Mouse (Mus musculus) R1 (cell line): ENCODE data around the gene Wdtc1.
A peak's percentile ranks its signal among the peaks of the same experiment; 100 is the strongest.

ENCODE experiments used
- DNase-seq: peaks from one replicate; pipeline ENCODE4 v3.0.0-alpha.2; 2018; ENCODE audit warnings: low read depth, low spot score

The Wdtc1 gene

DNA sequence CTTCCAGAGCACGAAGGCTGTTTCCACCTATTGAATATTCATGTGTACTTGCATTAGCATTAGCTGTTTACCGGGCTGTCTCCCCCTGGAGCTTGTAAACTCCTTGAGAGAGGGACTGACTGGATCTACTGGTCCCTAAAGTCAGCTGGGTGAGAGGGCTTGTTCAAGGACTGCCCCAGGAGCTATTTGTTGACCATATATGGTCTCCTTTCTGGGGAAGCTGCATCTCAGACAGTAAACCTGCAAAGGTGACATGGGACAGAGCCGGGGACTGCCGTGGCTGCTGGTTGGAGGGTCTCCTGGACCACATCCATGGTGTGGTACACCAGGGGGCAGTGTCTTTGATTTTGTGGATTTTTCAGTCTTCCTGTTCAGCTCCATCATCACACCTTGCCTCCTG lies 70.6 kb downstream of the Wdtc1 start:
- DNase-seq: peak; percentile 44

- DNase-seq: no peak
These were observed 71.3 kb downstream of the Wdtc1 start for GRCm38 (mm10) chr4:133281951-133282481.

GRCm38 (mm10) chr4:133281513-133281912 lies 71.8 kb downstream of the Wdtc1 start:
- no peak for DNase-seq

- DNase-seq: no peak
These were observed 74.8 kb downstream of the Wdtc1 start for GRCm38 (mm10) chr4:133278482-133278881.

DNA sequence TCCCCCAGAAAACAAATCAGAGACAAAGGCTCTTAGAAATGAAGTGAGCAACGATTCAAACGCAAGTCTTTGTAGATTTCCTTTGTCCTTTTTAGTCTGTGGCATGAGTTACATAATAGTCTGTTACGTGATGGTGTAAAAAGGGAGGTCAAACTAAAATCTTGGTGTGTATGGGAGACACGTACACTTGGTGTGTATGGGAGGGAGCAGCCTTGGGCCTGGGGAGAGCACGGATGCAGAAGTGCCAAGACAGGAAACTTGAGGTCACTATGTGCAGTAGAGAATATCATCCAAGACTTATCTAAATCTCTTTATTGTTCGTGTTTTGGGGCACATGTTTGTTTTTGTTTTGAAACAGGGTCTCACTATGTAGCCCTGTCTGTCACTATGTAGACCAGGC lies 75.2 kb downstream of the Wdtc1 start:
- DNase-seq: no peak

- DNase-seq: peak; percentile 95
These were observed 75.9 kb downstream of the Wdtc1 start, which contains the start of gene Tmem222 for GRCm38 (mm10) chr4:133277104-133278026. Gene Tmem222, minus strand, starts transcription at chr4:133277792.

DNA sequence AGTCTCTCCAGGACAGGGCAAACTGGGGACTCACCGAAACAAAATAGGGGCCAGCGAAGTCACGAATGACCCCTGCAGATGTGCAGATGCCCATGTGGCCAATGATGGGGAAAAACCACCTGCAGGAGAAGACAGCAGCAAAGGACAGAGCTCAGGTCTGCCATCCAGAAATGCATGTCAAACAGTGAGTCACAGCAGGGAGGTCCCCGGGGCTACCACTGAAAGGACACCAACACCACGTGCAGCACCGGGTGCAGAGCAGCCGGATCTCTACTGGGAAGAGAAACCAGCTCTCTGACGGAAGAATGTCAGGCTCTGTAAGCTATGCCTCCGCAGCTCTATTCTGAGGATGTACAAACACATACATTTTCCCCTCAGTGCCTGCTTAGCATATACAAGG lies 82.4 kb downstream of the Wdtc1 start:
- no peak for DNase-seq

DNA sequence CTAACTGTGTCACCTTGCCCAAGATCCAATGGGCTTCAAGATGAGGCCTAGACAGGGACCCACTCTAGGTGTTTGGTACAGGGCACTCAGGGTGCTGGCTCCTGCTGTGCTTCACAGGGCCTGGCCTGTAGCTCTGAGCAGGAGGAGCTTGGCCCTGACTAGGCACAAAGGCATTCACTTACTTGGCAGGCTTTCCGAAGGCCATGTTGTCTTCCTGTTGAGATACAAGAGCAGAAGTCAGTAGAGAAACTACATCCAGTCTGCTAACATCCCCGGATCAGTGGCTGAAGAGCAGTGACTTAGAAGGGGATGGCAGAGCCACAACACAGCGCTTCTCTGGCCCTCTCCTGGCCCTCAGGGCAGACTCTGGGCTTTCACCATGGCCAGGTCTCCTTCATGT lies 83.7 kb downstream of the Wdtc1 start:
- no peak for DNase-seq

DNA sequence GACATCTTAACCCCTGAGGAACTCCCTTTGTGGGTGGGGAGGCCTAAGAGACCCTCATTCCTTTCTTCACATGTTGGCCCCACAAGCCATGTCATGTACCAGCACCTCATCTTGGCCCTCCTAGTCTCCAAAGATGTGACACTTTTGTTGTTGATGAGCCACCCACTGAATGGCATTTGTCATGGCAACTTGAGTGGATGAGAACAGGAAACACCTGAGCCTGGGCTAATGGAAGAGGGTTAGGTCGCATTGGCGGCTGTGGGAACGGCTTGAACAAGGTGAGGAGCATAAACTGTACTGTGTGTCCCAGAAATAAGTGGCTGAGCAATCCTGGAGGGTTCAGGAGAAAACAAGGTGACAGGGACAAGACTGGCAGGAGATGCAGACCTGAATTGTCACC lies 84.3 kb downstream of the Wdtc1 start:
- DNase-seq: no peak

- DNase-seq: no peak
These were observed 86.9 kb downstream of the Wdtc1 start for GRCm38 (mm10) chr4:133266248-133266880.

DNA sequence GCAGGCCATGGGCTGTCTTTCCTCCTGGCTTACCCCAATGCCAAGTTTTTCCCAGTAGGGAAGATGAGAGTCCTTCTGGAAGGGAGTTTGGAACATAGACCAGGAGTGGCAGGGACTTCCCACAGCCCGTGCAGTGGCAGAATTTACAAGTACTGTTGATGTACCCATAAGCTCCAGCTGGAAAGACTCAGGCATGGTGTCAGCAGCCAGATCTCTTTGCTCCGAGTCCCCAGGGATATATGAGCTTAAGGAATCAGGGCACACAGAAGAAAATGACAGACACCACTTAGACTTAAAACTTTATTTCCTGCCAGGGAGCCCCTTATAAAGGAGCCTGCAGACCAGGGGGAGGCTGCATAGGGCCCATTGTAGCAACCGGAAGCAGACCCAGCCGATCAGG lies 87.5 kb downstream of the Wdtc1 start:
- no peak for DNase-seq

- DNase-seq: no peak
These were observed 88.0 kb downstream of the Wdtc1 start for GRCm38 (mm10) chr4:133265297-133265696.

DNA sequence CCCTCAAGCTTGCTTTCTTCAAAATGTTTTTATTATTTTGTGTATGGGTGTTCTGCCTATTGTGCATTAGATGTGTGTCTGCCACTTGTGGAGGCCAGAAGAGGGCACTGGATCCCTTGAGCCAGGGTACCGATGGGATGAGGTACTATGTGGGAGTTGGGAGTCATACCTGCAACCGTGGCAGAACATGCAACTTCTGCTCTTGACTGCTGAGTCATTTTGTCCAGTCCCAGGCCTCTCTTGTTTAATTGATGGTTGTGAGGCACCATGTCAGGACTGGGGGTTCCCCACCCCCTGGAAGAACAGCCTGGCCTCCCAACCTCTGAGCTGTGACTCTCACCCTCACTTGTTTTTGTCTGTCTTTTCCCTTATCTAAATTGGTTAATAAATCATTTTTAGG lies 88.7 kb downstream of the Wdtc1 start:
- no peak for DNase-seq

GRCm38 (mm10) chr4:133263756-133264155 lies 89.5 kb downstream of the Wdtc1 start:
- DNase-seq: no peak

- no peak for DNase-seq
These were observed 90.4 kb downstream of the Wdtc1 start, which contains the start of gene Sytl1 for GRCm38 (mm10) chr4:133262882-133263281. Gene Sytl1, minus strand, starts transcription at chr4:133263113.

GRCm38 (mm10) chr4:133262375-133262765 lies 90.9 kb downstream of the Wdtc1 start:
- no peak for DNase-seq

DNA sequence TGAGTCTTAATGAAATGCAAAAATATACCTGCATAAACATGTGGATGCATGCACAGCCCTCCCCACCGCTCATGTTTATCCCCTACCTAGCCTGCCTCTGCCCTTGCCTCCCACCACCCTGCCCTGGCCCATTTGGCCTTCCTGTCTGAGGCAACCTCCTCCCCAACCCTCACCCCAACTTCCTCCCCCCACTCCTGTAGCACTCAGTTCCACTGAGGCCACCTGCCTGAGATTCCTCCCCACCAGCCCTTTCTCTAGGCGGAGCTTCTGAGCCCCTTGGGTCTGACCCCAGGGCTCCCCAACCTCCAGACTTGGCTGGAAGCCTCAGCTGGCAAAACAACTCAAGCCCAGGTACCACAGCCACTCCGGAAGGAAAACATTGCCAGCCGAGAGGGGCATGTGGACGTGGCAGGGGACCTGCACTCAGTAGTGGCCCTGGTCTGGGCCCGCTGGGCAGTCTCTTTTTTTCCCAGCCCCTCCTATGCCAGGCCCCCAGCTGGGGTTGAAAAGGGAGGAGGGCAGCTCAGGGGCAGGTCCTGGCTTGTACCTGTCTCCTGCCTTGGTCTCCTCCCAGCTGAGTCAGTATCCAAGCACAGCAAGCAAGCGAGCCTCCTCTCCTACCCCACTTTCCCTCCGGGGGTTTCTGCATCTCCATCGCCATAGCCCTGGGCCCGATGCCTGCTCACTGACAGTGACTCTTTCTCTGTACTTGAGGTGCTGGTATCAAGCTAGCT lies 91.5 kb downstream of the Wdtc1 start:
- DNase-seq: no peak

DNA sequence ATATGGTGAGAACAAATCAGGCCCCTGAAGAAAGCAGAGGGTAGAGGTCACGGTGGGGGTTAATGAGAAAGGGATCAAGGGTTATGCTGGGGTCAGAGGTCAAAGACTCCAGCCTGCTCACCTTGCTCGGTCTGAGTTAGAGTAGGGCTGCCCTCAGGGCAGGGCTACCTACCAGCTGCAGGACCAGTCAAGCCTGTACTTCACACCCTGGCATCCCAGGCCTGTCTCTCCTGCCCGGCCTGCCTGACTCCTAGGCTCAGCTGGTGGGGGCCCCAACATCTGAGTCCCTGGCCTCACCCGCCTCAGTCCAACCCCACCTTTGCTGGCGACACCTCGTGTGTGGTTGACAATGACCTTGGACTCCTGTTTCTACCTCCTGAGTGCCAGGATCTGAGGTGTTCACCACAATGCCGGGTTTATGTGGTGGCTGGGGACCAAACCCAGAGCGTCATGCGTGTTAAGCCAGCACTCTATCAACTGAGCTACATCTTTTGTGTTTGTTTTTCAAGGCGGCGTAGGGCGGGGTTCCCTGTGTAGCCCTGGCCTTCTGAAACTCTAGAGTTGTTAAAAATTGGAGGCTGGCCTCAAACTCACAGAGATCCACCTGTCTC lies 95.4 kb downstream of the Wdtc1 start:
- peak; percentile 39 for DNase-seq

DNA sequence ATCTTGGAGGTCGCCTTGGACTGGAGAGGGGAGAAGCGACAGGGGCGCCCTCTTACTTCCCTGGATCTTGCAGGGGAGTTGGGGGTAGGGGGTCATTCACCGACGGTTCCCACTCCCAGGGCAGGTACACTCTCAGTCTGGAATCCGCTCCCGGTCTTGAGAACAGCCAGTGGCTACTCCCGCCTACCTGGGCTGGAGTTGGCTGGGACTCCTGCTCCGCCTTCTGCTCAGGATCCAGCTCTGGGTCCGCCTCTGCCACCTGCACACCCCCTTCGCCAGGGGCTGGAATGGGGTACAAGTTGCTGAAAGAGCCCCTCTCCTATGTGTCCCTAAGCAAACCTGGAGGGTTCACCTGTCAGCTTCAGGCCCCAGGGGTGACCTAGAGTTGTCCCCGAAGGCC lies 96.1 kb downstream of the Wdtc1 start:
- DNase-seq: peak; percentile 49

GRCm38 (mm10) chr4:133256820-133257219 lies 96.5 kb downstream of the Wdtc1 start:
- peak; percentile 73 for DNase-seq

GRCm38 (mm10) chr4:133255392-133255791 lies 97.9 kb downstream of the Wdtc1 start:
- DNase-seq: no peak
